Mouse (Mus musculus) brain, embryonic 18.5 days (tissue): ENCODE data around the gene Art2b.
"Not testable (repeated sequence)": the region's sequence is repeated elsewhere in the genome, so short reads cannot be mapped to it uniquely, and the experiment has no call there.

Source experiments
- DNase-seq: peaks from one replicate; pipeline ENCODE4 v3.0.0-alpha.2; 2012; ENCODE audit warnings: low read depth, low spot score

Art2b gene

DNA sequence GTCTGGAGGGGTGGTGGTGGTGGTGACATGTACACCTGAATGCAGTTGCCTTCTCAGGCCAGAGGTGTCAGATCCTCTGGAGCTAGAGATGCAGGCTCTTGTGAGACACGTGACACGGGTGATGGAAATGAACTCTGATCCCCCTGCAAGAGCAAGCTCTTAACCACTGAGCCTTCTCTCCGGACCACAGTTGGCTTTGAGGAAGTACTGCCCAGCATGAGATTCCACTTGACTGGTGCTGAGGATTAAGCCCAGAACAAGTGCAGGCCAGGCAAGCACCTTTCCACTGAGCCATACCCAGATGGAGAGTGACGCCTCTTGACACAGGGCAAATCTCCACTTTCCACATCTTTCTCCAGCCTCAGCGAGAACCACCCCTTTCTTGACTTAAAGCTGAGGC, 26.0 kb downstream of the Art2b start:
- not testable (repeated sequence) for DNase-seq

DNA sequence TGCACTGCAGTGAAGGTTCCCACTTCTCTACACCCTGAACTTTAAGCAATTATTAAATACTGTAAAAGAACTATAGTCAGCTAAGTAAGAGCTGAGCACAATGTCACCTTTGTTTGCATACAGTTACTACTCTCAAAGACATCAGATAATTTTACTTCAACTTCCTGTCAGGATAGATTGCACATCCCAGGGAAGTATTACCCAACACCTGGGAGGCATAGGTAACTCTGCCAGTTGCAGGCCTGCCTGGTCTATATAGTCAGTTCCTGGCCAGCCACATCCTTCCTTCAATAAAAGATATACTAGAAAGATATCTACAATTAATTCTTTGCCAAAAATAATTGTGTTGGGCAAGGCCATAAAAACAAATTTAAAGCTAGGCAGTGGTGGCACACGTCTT, 28.0 kb downstream of the Art2b start:
- DNase-seq: no peak

DNA sequence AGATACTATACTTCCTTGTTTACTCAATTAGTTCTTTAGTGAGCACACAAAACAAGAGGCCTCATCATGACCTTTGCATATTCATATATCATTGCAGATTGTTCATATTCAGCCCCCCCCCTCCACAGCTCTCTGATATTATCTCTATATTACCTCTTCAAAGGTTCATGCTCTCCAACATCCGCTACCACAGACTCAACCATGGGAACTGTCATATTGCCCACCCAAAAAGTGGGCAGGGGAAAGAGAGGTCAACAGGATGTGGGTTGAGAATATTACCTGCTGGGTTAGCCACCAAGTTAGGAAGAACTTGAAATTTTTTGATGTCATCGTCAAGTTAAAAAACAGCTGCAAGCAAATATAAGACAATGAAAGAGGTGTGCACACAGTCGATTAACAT, 29.9 kb downstream of the Art2b start:
- not testable (repeated sequence) for DNase-seq

DNA sequence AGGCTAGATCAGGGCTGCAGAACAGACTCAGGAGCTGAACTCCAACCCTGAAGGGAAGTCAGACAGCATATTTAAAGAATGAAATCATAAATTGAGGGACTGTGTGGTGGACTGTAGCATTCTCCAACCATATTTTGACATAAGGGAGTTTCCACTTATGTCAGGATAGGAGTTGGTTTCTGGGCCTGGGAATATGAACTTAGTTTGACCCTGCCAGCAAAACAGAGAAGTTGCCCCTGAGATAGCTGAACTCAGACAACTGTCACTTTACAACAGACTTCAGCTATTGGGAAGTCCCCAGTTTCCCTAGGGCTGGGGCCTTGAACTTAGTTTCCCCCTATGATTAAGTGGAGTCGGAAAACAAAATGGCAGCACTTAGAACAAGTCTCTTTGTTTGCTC, 33.9 kb downstream of the Art2b start:
- DNase-seq: no peak

DNA sequence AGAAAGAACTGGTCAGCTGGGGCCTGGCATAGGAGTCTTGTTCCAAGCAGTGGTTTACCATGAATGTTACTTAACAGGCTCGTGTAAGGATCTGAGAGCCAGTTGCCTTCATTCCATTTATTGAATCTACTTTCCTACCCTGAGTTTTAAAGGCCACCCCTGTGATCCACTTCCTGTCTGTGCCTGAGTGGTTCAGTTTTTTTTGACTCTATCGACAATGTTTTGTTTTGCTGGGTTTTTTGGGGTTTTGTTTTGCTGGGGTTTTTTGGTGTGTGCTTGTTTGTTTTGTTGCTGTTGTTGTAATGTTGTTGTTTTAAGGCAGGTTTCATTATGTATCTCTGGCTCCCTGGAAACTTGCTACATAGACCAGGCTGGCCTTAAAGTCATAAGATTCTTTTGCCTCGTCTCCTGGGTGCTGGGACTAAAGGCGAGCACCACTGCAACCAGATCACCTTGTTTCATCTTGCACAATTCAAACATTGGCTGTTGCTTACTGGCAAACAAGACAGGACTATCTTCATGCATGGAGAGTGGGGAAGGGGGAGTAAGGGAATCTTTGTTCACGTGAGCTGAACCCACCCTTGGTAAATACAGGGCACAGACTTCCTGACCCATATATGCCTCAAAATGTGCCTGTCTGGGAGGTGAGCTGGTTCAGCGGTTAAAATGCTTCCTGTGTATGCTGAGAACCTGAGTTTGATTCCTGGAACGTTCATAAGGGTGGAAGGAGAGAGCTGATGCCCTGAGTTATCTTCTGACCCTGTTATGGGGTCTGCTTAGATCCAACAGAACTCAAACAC, 34.5 kb downstream of the Art2b start:
- DNase-seq: no peak

DNA sequence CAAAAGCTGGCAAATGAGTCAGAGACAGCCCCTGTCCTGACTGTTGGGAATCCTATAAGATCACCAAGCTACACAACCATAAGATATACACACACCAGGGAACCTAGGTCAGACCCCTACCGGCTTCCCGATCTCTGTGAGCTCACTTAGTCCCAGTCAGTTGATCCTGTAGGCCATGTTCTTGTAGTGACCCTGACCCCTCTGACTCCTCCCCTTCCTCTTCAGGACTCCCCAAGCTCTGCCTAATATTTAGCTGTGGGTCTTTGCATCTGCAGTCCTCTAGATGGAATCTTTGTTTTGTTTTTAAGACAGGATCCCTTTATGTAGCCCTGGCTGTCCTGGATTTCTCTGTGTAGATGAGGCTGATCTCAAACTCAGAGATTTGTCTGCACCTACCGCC, 36.1 kb downstream of the Art2b start:
- no peak for DNase-seq

DNA sequence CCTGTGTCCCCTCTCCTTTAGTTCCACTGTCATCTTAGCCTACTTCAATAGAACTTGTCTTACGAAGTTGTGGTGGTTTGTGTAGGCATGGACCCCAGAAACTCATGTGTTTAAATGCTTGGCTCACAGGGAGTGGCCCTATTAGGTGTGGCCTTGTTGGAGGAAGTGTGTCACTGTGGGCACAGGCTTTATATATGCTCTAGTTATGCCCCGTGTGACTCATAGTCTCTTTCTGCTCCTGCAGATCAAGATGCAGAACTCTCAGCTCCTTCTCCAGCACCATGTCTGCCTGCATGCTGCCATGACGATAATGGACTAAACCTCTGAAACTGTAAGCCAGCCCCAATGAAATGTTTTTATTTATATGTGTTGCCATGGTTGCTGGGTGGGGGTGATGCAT, 37.7 kb downstream of the Art2b start:
- DNase-seq: no peak

DNA sequence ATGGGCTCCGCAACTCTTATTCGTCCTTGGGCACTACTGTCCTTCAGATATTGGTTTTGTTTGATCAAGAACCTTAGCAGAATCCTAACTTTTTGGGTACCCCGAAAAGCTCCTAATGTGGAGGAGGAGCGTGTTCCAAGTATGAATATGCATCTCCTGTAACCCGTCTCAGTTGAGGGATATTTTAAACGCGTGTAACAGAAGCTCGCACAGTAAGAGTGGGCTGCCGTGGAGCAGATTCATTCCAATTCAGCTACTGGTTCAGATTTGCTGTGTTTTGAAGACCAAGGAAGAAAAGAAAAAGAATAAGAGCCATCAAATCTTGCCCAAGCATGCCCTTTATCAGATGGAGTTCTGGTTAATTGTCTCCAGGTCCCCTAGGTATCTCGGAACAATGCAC, 43.7 kb downstream of the Art2b start:
- DNase-seq: no peak

DNA sequence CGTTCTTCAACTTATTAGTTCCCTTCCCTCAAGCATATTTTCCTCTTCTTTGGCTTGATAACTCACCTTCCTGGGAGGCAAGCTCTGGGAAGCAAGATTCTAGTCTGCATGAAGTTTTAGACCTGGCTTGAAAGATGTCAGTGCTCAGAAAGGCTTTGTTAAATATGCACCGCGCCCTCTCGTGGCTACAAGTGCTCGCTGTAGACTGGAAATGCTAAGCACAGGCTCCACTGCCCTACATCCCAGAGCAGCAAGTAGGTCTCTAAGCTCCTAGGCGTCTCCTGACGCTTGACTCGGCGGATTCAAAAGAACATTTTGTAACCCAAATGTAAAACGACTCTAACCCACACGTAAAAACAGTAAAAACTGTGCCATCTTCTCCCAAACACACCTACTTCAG, 44.3 kb downstream of the Art2b start:
- DNase-seq: peak; percentile 73

DNA sequence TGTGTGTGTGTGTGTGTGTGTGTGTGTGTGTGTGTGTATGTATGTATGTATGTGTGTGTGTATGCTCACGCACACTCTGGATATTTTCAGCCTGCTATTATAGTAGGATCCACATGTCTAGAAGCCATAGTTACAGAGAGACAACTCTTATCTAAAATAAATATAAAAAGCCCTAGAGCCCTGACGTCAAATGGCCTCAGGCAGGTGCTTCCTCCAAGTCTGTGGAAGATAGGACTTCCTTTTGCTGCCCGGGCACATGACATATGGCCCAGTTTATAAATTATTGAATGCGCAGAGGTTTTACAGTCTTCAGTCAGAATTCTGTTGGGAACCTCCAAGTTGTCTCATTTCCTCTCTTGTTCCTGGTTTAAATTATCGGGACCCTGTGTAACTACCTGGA, 44.7 kb downstream of the Art2b start:
- DNase-seq: no peak

DNA sequence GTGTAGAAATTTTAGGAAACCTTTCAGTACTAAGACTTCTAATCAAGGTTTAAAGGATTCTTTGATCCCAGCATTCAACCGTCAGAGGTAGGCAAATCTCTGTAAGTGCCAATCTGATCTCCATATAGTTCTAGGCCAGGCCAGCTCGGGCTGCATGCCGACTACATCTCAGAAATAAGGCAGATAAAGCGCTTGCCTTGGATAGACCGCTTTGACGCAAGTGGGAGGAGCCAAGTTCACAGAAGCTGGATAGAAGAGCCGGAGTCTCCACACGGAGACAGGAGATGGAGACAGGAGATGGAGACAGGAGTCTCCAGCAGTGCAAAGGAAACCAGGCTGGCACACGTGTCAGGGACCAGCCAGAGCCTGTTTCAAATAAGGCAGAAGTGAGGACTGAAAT, 45.6 kb downstream of the Art2b start:
- DNase-seq: no peak

DNA sequence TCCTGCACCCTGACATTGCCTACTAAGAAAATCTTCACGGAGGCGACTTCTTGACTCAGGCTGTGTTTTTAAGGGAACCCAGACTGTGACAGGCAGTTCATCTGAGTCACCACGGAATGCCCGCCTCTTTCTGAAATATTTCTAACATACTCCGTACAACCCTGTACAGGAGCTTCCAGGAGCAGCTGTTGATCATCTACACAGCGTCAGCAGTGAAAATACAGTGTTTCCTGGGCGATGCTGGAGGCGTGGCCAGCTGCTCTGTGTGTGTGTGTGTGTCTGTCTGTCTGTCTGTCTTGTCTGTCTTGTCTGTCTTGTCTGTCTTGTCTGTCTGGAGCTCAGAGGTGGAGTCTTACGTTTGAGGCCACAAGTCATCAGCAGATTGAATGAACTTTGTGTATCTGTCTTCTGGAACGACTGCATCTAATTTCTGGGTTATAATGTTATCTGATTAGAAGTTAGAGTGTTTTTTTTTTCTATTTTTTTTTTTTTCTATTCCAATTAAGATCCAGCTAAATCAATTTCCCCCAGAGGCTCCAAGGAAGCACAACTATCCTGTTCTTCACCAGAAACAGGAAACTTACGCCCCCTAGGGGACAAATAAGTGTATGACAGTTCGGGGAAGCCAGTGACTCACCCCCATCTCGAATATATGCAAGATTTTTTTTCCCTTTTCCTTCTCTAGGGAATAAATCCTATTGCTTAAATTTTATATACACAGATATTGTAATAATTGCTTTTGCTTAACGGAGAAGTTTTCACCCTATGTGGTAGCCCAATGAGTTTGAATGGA, 47.1 kb downstream of the Art2b start:
- no peak for DNase-seq

DNA sequence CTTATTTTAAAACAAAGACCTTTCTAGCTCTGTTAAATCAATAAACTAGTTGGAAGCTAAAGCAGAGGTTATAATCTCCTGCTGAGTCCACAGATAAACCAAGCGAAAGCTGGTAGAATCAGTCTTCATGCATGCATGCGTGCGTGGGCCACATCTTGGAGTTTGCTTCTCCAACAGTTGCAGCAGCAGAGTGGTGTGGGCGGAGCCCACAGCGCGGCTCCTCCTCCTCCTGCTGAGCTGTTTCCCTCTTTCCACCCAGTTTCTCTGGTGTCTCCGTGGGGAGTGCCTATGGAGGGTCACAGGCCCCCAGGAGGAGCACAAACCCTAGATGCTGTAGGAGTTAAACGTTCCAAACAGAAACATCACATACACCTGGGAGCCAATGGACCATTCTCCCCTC, 47.9 kb downstream of the Art2b start:
- DNase-seq: no peak

DNA sequence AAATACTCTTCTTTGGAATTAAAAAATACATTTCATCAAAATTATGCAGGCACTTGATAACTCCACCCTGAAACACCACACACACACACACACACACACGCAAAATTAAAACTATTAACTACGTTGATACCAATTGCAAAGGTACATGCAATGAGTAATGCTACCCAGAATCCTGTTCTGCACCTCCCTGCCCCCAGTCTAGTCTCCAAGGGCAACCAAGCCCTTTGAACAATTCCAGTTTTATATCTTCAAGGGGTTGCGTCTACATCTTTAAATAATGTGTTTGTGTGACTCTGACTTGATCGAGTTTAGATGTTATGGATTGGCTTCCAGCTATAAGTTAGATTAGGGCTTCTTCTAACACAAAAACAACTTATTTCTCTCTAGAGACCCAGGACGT, 49.9 kb downstream of the Art2b start:
- DNase-seq: no peak

DNA sequence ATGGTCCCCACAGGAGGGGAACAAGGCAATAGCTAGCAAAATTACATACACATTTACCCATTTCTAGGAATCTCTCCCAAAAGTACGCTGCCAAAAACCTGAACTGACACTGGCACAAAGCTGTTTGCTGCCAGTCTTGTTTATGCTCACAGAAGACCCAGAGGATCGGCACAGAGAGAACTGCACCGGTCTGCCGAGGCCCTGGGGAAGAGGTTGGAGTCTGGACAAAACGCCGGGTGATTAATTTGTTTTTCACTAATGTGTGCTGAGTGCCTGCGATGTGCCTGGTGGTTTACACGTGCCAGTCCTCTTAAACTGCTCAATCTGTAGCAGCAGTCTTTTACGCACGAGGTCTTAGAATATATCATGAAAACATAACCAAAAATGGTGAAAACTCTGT, 50.3 kb downstream of the Art2b start:
- no peak for DNase-seq

DNA sequence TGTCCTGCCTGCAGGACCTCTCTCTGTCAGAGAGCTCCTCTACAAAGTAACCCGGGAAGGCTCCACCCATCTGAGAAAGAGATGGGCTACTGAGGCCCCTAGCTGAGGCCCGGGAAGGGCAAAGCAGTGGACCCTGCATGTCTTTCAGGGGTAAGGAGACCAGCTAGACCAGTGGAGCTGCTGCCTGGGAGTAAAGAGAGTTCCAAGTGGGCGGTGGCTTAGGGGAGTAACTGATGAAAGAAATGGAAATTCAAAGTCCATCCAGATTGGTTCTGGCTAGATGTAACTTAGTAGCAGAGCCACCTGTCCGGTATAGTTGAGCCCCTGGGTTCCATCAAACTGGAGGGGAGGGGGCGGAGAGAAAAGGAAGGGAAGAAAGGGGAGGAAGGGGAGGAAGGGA, 51.0 kb downstream of the Art2b start:
- DNase-seq: no peak
